ENCODE assay signal across 9 mouse cellular contexts in genomic region chr14:27192450-27192849, GRCm38 (mm10).
DNase-seq lines count a peak whose midpoint lies in the region; ATAC-seq and TF ChIP-seq lines count a peak whose summit lies in the region.
"Had no signal": no experiment of that assay in that cellular context is flagged by ENCODE, and none has a peak within 500 bp of the region (broad histone marks: within the 10 kb centered on the region; RNA-seq: fewer than 3 reads in every experiment).

No protein-coding gene starts in this region.

- ATAC-seq in hematopoietic stem cell, adult 5-6 weeks (replicated peaks in 1 of 2; ENCODE audit: insufficient read depth in 1 of 2, low FRiP score in 2 of 2, low TSS enrichment in 1 of 2, low read depth in 1 of 2, poor library complexity in 2 of 2, severe bottlenecking in 2 of 2), result peak; percentile 53 to 57; a peak in 1 of 4 replicates

- no peak overlapping the region for H3K4me3 ChIP-seq in layer of hippocampus, adult 2 months
- H3K4me3 ChIP-seq: liver, embryonic 13.5 days had no signal

- H3K27ac ChIP-seq in layer of hippocampus, adult 2 months, result no peak overlapping the region
- H3K27ac ChIP-seq: liver, embryonic 13.5 days had no signal

- TF ChIP-seq CTCF in layer of hippocampus, adult 2 months (conservative IDR thresholded peaks at IDR 0.05), result peak; percentile 83

- DNase-seq in adrenal gland, postnatal 14 days, result peak; percentile 48
- DNase-seq in adrenal gland, adult 2 months, result no peak
- DNase-seq in layer of hippocampus, adult 2 months (ENCODE audit: low spot score in 2 of 2), result peak in 1 of 2 experiments; percentile 8
- no peak for DNase-seq in layer of hippocampus, postnatal 36 days
- peak; percentile 20 for DNase-seq in retina, postnatal 1 day
- DNase-seq in Muller cell, postnatal 12 days (ENCODE audit: inconsistent ontology term), result no peak
- DNase-seq in right cerebral cortex, postnatal 10 days (ENCODE audit: low spot score in 2 of 2), result no peak
- DNase-seq: liver, embryonic 13.5 days had no signal

Comparison
In these comparisons a context has a peak if more than half of its experiments do, and no peak if none do; other contexts are left out.
1. DNase-seq: peak in adrenal gland, postnatal 14 days (single experiment) and retina, postnatal 1 day (single experiment); none in adrenal gland, adult 2 months (single experiment), layer of hippocampus, postnatal 36 days (0 of 2), Muller cell, postnatal 12 days (single experiment) and right cerebral cortex, postnatal 10 days (0 of 2).